Mouse (Mus musculus) induced T-regulatory cell, adult 2 months (primary cell): ENCODE results near the gene Pitpnc1.

ENCODE experiments used
- DNase-seq: peaks from one replicate; pipeline ENCODE4 v3.0.0-alpha.2; 2012; ENCODE audit warnings: low read depth

Gene Pitpnc1

DNA sequence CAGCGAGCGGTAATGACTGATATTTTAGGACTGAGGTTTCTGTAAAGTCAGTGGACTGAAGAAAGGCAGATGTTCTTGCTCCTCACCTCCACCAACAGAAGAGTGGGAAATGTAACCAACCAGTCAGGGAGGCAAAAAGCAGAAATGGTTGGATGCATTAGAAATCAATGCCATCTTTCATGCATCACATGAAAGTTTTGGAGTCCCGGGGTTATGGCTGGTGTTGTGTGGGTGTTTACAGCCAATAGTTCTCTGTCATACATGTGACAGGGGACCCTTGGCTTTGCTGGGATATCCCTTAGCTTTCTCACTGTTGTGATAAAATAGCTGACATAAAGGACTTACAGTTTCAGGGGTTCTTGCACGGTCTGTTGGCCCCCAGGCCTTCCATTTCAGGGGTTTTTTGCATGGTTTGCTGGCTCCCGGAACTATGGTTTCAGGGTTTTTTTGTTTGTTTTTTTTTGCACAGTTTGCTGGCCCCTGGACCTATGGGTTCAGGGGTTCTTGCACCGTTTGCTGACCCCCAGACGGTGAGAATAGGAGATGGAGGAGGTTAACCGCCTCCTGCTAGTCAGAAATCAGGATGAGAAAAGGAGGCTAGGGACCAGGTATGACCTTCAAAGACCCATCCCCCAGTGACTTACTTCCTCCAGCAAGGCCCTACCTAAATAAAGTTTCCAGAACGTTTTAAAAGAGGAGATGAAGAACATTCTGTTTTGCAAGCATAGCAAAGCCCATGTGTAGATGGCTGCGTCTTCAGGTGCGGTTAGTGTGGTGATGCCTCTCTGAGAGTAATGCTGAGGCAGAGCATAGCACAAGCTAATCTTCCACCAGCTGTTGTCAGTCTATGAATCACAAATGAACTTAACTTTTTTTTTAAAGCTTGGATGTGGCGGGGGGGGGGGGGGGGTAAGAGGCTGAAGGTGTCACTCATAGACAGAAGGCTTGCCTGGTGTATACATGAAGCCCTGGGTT lies 27.1 kb downstream of the Pitpnc1 start:
- peak; percentile 79 for DNase-seq

- DNase-seq, result no peak
Observed at GRCm38 (mm10) chr11:107441050-107441449, 29.4 kb downstream of the Pitpnc1 start.

GRCm38 (mm10) chr11:107438140-107438539 lies 32.4 kb downstream of the Pitpnc1 start:
- DNase-seq, result no peak

DNA sequence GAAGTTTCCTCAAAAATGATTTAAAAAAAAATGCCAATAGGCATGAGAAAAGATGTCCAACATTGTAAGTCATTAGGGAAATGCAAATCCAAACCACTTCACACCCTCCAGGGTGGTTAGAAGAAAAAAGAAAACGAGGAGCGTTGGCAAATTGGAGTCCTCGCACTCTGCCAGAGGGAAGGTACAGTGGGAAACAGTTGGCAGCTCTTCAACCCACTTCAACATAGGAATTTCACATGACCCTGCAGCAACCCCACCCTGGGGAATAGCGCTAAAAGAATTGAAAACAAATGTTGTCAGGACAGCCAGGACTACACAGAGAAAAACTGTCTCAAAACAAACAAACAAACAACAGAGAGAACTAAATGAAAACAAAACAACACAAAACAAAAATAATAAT lies 32.8 kb downstream of the Pitpnc1 start:
- DNase-seq, result no peak

GRCm38 (mm10) chr11:107435776-107436449 lies 34.6 kb downstream of the Pitpnc1 start:
- no peak for DNase-seq

DNA sequence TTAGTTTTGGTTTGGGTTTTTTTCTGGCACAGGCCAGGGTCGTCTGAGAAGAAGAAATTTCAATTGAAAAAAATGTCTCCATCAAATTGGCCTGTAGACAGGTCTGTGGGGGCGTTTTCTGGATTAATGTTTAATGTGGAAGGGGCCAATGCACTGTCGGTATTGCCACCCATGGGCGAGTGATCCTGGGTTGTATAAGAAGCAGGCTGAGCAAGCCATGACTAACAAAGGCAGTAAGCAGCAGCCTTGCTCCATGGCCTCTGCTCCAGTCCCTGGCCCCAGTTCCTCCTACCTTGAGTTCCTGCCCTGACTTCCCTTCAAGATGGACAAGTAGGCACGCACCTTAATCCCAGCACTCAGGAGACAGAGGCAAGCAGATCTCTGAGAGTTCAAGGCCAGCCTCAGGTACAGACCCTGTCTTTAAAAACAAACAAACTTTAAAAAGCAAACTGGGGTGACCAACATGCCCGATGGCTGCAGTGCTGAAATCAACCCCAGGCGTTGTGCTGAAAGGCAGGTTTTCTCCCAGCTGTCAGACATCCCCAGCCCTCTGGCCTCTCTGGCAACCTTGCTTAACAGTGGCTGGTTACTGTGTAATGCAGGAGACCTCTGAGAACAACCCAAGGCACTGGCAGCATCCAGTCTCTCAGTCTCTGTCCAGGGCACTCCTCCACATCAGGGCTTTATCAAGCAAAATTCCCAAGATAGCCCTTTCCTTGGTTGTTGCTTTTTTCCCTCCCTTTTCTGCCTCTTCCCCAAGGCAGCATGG lies 39.1 kb downstream of the Pitpnc1 start:
- DNase-seq, result no peak

DNA sequence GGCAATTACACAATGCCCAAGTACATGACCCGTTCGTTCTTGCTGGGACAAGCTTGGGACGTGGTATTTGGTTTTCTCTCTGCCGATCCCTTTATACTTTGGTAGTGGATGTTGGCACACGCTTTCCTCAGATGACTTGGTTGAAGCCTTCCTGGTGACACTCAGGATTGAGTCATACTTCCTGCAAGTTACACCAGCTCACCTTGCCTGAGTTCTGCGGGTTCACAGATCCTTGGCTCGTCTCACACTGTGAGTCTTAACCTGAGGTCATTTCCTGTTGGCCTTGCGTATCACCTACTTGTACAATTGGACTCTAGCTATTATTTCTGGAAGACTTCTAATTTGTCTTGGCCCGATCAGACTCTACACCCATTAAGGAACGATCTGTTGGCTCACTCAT lies 42.5 kb downstream of the Pitpnc1 start:
- DNase-seq, result peak; percentile 79

GRCm38 (mm10) chr11:107424176-107424575 lies 46.3 kb downstream of the Pitpnc1 start:
- no peak for DNase-seq

DNA sequence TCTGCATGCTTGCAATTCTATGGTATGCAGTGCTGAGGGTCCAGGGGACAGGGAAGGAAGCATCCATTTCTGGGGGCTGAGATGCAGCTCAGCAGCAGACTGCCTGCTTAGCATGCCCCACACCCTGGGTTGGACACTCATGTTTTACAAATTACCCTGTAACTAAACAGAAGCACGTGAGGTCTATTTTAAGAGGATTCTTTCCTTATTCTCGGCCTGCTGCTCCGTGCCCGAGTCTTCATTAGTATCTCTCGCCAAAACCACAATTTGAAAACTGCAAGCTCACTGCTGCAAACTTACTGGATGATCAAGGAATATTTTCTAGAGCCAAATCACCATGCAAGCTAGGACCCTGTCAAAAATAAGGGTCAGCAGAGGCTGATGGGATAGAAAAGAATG lies 48.1 kb downstream of the Pitpnc1 start:
- DNase-seq, result no peak

DNA sequence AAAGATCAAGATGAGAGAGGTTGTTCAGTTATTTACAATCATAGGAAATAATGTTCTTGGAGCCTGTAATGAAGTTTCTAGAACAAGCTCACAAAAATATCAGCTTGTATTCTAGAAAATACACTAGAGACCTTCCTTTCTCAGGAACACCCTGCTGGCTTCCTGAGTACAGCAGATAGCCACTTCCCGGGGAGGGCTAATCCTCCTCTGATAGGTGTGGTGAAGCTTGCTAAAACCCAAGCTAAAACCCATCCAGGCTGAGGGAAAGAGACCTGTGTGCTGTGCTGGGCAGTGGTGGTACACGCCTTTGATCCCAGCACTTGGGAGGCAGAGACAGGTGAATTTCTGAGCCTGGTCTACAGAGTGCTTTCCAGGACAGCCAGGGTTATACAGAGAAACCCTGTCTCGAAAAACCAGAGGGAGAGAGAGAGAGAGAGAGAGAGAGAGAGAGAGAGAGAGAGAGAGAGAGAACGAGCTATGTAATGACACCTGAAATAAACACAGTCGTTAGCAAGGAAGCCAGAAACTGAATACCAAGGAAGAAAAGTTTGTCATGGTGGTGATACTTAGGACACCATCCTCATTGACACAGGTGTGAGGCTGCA lies 48.6 kb downstream of the Pitpnc1 start:
- DNase-seq, result peak; percentile 47

DNA sequence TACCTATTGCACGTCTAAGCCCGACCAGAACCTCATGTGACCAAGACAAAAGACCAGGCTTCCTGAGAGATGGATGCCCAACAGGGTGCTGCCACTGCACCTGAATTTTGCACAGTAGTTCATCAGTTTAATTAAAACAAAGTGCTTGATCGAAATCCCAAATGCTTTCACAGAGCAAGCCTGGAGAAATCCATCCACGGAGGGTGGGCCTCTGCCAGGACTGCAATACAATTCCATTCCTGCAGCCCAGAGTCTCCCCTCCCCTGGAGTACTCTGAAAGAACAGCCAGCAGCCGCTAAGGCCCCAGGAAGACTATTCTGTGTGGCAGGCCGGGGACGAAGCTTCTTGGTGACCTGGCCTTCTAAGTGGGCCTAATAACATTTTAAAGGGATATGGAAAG lies 50.6 kb downstream of the Pitpnc1 start:
- DNase-seq, result no peak

- DNase-seq, result peak; percentile 94
Observed at GRCm38 (mm10) chr11:107417041-107417583, 53.4 kb downstream of the Pitpnc1 start.

GRCm38 (mm10) chr11:107416561-107416926 lies 54.0 kb downstream of the Pitpnc1 start:
- DNase-seq, result no peak

DNA sequence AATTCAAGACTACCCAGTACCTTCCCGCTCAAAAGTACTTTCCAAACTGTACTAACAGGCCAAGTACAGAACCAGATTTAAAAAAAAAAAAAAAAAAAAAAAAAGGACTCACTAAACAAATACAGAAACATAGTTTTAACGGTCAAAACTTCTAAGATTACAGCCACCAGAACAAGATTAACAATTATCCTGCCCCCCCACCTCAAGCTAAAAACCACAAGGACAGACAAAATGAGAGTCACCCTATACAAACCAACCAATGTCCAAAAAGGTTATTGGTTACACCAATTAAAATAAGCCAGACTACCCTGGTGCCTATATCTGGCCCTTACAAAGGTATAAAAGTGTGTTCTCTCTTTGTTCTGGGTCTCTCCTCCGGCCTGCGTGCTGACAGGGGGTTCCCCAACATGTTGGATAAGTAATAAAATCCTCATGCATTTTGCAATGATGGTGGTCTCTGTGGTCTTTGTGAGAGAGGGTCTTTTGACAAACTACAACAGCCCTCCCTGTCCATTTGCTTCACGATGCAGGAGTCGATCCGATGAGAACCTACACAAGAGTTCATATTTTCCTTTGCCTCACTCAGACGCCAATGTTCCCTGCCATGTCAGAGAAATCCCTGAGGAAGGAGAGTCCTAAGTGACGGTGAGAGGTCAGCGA lies 54.5 kb downstream of the Pitpnc1 start:
- DNase-seq, result peak; percentile 41

- no peak for DNase-seq
Observed at GRCm38 (mm10) chr11:107414996-107415747, 55.3 kb downstream of the Pitpnc1 start.

- no peak for DNase-seq
Observed at GRCm38 (mm10) chr11:107413251-107413655, 57.2 kb downstream of the Pitpnc1 start.

- DNase-seq, result no peak
Observed at GRCm38 (mm10) chr11:107412128-107412527, 58.4 kb downstream of the Pitpnc1 start.

DNA sequence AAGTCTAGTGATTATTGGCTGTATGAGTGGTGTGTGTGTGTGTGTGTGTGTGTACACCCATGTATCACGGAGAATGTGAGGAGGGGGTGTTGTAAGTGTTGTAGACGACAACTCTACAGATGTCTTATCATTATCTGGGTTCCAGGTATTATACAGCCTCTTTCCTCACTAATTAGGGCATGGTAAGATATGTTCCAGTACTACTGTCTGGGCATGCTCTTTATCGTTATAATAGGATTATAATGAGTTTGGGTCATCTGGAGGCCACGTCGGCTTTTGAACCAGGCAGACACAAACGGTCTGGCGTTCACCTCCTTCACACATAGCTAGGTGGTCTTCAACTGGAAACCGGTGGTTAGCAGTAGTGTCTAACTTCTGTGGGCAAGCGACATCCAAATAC lies 58.9 kb downstream of the Pitpnc1 start:
- no peak for DNase-seq

DNA sequence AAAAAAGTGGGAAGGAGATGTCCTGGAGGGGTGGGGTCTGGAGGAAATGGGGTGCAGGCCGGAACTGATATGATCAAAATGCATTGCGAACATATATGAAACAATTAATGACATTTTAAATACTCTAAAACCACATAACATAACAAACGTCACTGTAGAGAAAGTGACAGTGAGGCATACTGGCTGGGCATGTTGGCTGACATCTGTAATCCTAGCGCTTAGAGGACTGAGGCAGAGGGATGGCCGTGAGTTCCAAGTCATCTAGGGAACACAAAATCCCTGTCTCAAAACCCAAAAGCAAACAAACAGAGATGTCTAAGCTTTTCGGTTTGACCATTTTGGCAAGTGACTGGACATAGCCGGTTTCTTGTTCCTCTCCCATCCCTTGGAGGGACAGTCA lies 59.7 kb downstream of the Pitpnc1 start:
- no peak for DNase-seq

DNA sequence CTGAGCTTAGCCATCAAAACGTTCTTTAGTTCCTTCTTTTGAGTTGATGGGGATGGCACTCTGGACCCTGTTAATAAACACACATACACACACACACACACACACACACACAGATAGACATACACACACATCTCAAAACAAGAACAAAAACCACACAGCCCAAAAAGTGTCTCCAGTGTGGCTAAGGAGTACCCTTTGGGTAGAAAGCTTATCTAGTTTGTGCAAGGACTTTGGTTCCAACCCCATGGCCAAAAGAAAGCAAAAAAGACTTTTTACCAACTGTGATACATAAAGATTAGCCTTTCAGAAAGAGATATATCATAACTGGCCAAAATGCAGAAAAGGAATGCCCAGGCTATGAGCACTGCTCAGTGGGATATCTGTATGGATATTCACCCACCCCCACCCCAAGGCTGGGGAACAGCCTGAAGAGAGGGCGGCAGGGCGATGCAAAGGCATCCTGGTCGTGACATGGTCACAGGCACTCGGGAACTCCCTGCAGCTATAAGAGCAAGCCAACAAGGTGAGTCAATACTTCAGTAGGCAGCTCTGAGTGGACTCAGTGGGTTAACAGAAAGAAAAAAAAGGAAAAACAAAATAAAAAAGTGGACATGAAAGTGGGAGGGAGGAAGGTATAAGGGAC lies 60.3 kb downstream of the Pitpnc1 start:
- DNase-seq, result no peak
